Mouse (Mus musculus) hindbrain, embryonic 16.5 days (tissue): ENCODE data around the gene Gm12184. TPM values are rescaled to one million over a fixed set of nuclear protein-coding genes. Genes with fewer than 3 reads are reported as not detected.

ENCODE experiments used
- ATAC-seq: fragments of 200-750 bp; cut with Nextera tagmentation; 2 replicates; pipeline ENCODE4 v1.8.0; 2017; ENCODE audit warnings: moderate TSS enrichment, moderate library complexity
- H3K27ac ChIP-seq: fragments of 300-500 bp; sonication (generic); 2 replicates; pipeline ENCODE4 v1.5.1; 2014; ENCODE audit warnings: low read depth, mild to moderate bottlenecking, control low read depth, low read length, moderate library complexity
- H3K27me3 ChIP-seq: fragments of 300-500 bp; sonication (generic); replicated peaks from 2 replicates; pipeline ENCODE4 v1.6.1; 2014; ENCODE audit warnings: low read length; ENCODE audit not compliant: control insufficient read depth, insufficient read depth
- H3K36me3 ChIP-seq: fragments of 300-500 bp; sonication (generic); 2 replicates; pipeline ENCODE4 v1.6.1; 2014; ENCODE audit warnings: mild to moderate bottlenecking, low read length, moderate library complexity, mixed read lengths; ENCODE audit not compliant: control insufficient read depth, insufficient read depth
- H3K4me1 ChIP-seq: fragments of 300-500 bp; sonication (generic); 2 replicates; pipeline ENCODE4 v1.6.1; 2014; ENCODE audit warnings: low read depth, low read length; ENCODE audit not compliant: control insufficient read depth, insufficient read depth
- H3K4me2 ChIP-seq: fragments of 300-500 bp; sonication (generic); 2 replicates; pipeline ENCODE4 v1.6.1; 2014; ENCODE audit warnings: mild to moderate bottlenecking, low read length, control low read depth, moderate library complexity
- H3K4me3 ChIP-seq: fragments of 300-500 bp; sonication (generic); 2 replicates; pipeline ENCODE4 v1.5.1; 2014; ENCODE audit warnings: mild to moderate bottlenecking, low read length, control low read depth, moderate library complexity
- H3K9ac ChIP-seq: fragments of 300-500 bp; sonication (generic); 2 replicates; pipeline ENCODE4 v1.6.1; 2014; ENCODE audit warnings: low read depth, mild to moderate bottlenecking, control low read depth, low read length, moderate library complexity
- H3K9me3 ChIP-seq: fragments of 300-500 bp; sonication (generic); 2 replicates; pipeline ENCODE4 v1.6.1; 2014; ENCODE audit warnings: mild to moderate bottlenecking, low read length, moderate library complexity; ENCODE audit not compliant: control insufficient read depth
- WGBS: fragments of 180-500 bp; shearing (Covaris S2); extraction: QIAGEN DNeasy Blood & Tissue Kit; methylation state at CpG from one replicate; pipeline ENCODE4 v1.1.7; 2014; 5-methylcytosine and 5-hydroxymethylcytosine counted together
- polyA plus RNA-seq: library from polyadenylated mRNA; unstranded; fragments of >200 nt; fragmentation: Nextera tagmentation; extraction: Ambion mirVana; gene quantifications from 2 replicates; pipeline ENCODE4 v1.2.1, GENCODE M21; 2015

Gm12184 gene
- polyA plus RNA-seq, 1 experiment from 2014 or later: 2.3 TPM

DNA sequence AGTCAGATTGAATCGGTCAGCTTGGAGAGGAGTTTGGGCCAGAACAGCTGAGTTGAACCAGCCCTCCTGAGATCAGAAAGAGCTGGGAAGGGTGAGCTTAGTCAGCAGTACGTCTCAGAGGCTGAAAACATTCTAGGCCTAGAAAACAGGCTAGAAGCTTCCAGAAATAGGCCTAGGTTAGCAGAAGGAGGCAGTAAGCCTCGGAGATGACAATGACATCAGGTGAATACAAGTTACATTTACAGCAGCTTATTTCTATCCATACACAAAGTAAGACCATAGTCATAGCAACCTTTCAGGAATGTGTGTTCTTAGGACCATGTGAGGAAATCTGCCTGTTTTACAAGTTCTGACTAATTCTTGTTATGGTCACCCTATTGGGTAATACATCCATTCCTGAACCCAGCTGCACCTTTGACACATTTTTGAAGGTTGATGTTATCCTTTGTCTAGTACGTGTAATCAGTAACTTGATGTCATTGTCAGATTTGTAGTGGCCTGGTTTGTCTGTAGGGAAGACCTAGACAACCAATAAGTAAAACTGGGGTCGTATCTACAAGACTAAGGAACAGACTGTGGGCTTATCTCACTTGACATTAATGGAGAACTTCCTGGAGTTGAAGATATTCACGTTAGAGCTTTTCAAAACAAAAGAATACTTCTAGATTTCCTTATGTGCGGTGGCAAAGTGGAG lies 6.7 kb downstream of the Gm12184 start:
- Histone ChIP-seq H3K9me3 (no peaks in the 10 kb centered on the region), H3K4me3 (no peak overlapping the region), H3K4me2 (no peak overlapping the region), H3K9ac (no peak overlapping the region), H3K27me3 (peaks cover 5% of the 10 kb centered on the region; the same call in 1 of the 2 replicates), H3K4me1 (peaks cover 25% of the 10 kb centered on the region), H3K36me3 (no peaks in the 10 kb centered on the region), H3K27ac (no peak overlapping the region)
- 81% methylated on average over 7 of the region's 7 CpGs for WGBS
- no peak for ATAC-seq

DNA sequence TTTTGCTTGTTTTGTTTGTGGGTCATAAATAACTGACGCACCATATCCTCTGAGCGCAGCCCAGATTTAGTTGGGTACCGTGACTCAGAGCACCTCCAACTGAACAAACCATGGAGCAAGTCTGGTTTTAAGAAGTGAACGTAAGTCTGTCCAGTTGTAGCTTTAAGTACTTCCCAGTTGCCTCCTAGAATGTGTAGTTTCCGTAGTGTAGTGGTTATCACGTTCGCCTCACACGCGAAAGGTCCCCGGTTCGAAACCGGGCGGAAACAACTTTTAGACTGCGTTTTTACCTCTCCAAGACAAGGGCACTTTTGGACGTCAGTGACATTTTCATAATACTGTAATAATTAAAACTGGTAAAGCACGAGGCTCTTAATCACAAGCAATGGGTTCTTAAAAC lies 8.1 kb downstream of the Gm12184 start:
- H3K27ac ChIP-seq: no peak overlapping the region
- WGBS: under 1% methylated on average over 16 of the region's 16 CpGs
- H3K4me2 ChIP-seq: peak overlapping the region; percentile 91
- H3K27me3 ChIP-seq: no peaks in the 10 kb centered on the region
- H3K4me1 ChIP-seq: peaks cover 22% of the 10 kb centered on the region
- H3K9ac ChIP-seq: peak overlapping the region; percentile 80; the same call in 1 of the 2 replicates
- ATAC-seq: no peak
- H3K36me3 ChIP-seq: no peaks in the 10 kb centered on the region
- no peaks in the 10 kb centered on the region for H3K9me3 ChIP-seq
- peak overlapping the region; percentile 79 for H3K4me3 ChIP-seq

DNA sequence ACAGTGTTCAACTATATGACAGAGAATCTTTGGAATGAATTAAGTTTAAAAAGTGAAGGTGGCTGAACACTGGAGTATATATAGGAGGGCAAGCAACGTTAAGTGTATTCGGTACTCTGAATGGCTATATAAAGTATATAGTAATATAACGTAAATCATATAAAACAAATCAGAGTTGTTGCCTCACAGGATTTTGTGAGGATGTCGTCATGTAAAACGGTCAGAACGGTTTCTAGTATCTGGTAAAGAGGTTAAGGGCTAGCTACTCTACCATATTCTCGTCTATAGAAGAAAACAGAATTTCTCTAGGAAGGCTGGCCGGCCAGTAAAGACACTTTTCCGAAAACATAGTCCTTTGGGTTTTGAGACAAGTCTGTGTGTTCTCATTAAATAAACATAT lies 8.7 kb downstream of the Gm12184 start:
- no peaks in the 10 kb centered on the region for H3K9me3 ChIP-seq
- 9% methylated on average over 9 of the region's 9 CpGs for WGBS
- H3K4me3 ChIP-seq: peak overlapping the region; percentile 79
- H3K4me2 ChIP-seq: peak overlapping the region; percentile 91
- H3K27ac ChIP-seq: peak overlapping the region; percentile 96
- ATAC-seq: no peak
- no peaks in the 10 kb centered on the region for H3K36me3 ChIP-seq
- H3K27me3 ChIP-seq: no peaks in the 10 kb centered on the region
- peak overlapping the region; percentile 80 for H3K9ac ChIP-seq
- H3K4me1 ChIP-seq: peaks cover 25% of the 10 kb centered on the region

DNA sequence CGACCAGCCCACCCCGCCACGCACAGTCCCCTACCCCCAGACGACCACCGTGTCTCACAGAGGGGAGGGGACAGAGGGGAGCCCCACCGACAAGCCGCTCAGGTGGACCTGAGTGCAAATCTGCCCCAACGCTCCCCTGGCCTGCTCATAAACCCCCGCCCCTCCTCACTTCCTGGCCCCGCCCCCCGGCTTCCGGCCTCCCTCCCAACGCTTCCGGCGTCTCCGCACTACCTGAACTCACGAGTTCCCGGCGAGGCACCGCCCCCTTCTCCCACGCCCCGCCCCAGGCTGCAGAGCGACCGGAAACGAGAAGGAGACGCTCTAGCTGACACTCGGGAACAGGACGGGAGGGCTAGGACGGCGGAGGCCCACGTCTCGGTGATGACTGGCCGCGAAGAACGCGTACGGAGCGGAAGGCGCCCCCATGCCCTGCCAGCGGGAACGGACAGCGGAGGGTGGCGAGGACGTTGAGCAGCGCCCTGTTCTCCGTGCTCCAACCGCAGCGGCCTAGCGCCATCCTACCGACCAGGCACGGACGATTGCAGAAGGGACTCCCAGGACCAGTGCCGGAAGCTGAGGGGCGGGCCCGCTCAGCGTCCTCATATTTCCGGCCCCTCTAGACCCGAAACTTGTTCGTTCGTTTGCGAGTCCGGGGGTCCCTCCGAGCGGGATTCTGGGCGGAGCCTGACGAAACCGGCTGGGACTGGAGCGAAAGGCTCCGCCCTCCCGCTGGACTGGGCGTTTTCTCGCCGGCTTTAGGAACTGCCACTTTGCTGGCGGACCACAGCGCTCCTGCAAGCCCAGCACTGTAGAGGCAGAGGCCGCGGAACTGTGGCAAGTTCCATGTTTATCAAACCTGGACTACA lies 9.4 kb downstream of the Gm12184 start, which contains the start of gene Trim41:
Trim41 (minus strand) TSS at position 554 of the 866 bp plus-strand sequence.
- Histone ChIP-seq H3K4me2 (peak within 1 kb of the TSS; percentile 91), H3K27me3 (no peaks in the 10 kb centered on the region), H3K36me3 (peaks cover 2% of the 10 kb centered on the region; the same call in 1 of the 2 replicates), H3K4me3 (peak within 1 kb of the TSS; percentile 79), H3K9me3 (no peaks in the 10 kb centered on the region), H3K4me1 (peaks cover 25% of the 10 kb centered on the region), H3K9ac (peak within 1 kb of the TSS; percentile 87), H3K27ac (peak within 1 kb of the TSS; percentile 96)
- under 1% methylated on average over 68 of the region's 77 CpGs for WGBS
- peak; percentile 97 for ATAC-seq

DNA sequence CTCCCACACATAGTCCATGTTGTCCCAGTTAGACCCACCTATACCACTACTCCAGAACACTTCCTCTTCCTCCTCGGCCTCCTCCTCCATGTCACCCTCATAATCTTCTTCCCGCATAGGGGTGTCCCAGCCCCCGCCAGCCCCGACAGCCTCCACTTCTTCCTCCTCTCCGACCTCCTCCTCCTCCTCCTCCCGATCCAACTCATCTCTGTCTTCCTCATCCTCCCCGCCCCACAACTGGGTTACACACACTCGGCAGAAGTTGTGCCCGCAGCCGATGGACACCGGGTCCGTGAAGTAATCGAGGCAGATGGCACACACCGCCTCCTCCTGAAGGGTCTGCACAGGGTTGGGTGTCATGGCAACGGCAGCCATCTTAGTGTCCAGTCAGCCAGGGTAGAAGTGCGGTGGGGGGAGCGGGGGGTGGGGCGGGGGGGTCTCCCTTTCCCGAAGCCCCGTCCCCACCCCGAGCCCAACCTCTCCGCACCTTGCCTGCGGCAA lies 10.1 kb downstream of the Gm12184 start:
- peak; percentile 63 for ATAC-seq
- Histone ChIP-seq H3K27ac (peak overlapping the region; percentile 83), H3K4me3 (peak overlapping the region; percentile 79), H3K27me3 (no peaks in the 10 kb centered on the region), H3K36me3 (peaks cover 9% of the 10 kb centered on the region), H3K4me2 (peak overlapping the region; percentile 90), H3K4me1 (peaks cover 25% of the 10 kb centered on the region), H3K9ac (peak overlapping the region; percentile 87), H3K9me3 (no peaks in the 10 kb centered on the region)
- WGBS: 2% methylated on average over 23 of the region's 23 CpGs

DNA sequence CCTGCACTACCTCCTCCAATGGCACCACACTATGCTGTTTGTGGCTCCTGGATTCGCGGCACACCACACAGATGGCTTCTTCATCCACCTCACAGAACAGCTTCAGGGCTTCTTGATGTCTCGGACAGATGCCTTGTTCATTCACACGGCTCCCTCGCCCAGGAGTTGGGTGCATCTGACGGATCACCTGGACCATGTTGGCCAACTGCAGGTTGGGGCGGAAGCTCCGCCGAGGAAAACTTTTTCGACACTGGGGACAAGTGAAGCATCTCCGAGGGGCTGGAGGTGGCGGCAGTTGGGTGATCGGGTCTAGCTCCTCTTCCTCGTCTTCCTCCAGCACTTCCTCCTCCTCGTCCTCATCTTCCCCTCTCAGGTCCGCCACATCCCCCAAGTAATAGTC lies 10.6 kb downstream of the Gm12184 start:
- H3K9me3 ChIP-seq: no peaks in the 10 kb centered on the region
- peak overlapping the region; percentile 90 for H3K4me2 ChIP-seq
- peak overlapping the region; percentile 79 for H3K4me3 ChIP-seq
- H3K27ac ChIP-seq: no peak overlapping the region
- peaks cover 11% of the 10 kb centered on the region for H3K36me3 ChIP-seq
- H3K9ac ChIP-seq: peak overlapping the region; percentile 87
- ATAC-seq: no peak
- 82% methylated on average over 16 of the region's 16 CpGs for WGBS
- H3K4me1 ChIP-seq: peaks cover 25% of the 10 kb centered on the region
- H3K27me3 ChIP-seq: no peaks in the 10 kb centered on the region

DNA sequence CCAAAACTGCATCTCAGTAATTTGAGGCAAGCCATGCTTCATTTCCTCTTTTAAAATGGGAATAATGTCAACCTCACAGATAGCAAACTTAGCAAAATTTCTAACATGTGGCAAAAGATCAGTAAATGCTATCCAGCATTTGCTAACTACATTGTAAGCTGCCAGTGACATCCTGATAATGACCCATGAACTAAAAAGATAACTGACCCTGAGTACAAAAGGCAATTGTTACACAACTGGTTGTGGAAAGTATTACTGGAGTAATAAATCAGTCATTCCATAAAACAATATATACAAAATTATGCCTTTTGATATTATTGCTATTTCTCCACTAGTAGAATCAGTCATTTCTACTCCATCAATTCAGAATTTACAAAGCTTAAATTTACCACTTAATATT lies 12.7 kb downstream of the Gm12184 start:
- peaks cover 25% of the 10 kb centered on the region for H3K4me1 ChIP-seq
- H3K36me3 ChIP-seq: peaks cover 21% of the 10 kb centered on the region
- ATAC-seq: no peak
- H3K9me3 ChIP-seq: no peaks in the 10 kb centered on the region
- H3K27ac ChIP-seq: no peak overlapping the region
- H3K9ac ChIP-seq: no peak overlapping the region
- H3K4me2 ChIP-seq: no peak overlapping the region
- no peaks in the 10 kb centered on the region for H3K27me3 ChIP-seq
- no peak overlapping the region for H3K4me3 ChIP-seq

DNA sequence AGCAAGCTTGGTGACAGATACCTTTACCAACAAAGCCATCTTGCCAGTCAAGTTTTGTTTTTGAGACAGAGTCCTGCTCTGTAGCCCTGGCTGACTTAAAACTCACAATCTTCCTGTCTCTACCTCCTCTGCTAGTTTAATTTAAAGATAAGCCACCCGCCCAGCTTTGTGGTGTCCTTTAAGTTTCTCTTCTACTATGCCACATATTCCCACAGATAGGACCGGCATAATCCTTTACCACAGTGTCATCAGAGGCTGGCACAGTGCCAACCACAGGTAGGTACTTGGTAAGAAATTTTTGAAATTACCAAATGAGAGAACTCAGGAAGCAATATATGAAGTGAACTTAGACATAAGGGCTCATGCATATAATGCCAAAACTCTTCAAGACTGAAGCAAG lies 16.3 kb downstream of the Gm12184 start:
- Histone ChIP-seq H3K9me3 (no peaks in the 10 kb centered on the region), H3K9ac (no peak overlapping the region), H3K4me2 (no peak overlapping the region), H3K4me3 (no peak overlapping the region), H3K27me3 (no peaks in the 10 kb centered on the region), H3K4me1 (peaks cover 13% of the 10 kb centered on the region), H3K27ac (no peak overlapping the region), H3K36me3 (peaks cover 47% of the 10 kb centered on the region)
- 87% methylated on average over 2 of the region's 2 CpGs for WGBS
- no peak for ATAC-seq

DNA sequence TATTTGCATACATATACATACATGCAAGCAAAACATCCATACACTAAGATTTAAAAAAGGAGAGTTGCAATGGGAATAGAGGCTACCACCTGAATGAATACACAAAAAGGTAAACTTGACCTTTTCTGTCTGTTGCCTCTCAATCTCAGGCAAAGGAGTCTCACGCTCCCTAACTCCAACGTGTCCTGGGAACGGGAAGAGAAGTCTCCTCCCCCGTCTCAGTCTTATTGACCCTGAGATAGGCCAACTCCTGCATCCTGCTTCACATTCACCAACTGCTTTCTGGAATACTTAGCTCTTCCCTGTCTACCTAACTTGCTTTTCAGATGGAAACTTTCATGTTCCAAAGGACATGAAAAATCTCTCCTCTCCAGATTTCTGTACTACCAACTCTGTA lies 17.0 kb downstream of the Gm12184 start:
- Histone ChIP-seq H3K9ac (no peak overlapping the region), H3K4me1 (peaks cover 6% of the 10 kb centered on the region), H3K27ac (no peak overlapping the region), H3K9me3 (no peaks in the 10 kb centered on the region), H3K36me3 (peaks cover 54% of the 10 kb centered on the region), H3K4me3 (no peak overlapping the region), H3K27me3 (no peaks in the 10 kb centered on the region), H3K4me2 (no peak overlapping the region)
- ATAC-seq: no peak
- WGBS: 76% methylated on average over 4 of the region's 4 CpGs
